Mouse (Mus musculus) embryonic facial prominence, embryonic 10.5 days (tissue): ENCODE results near the gene Dcbld2. TPM values are rescaled to one million over a fixed set of nuclear protein-coding genes. Genes with fewer than 3 reads are reported as not detected.
A peak's percentile ranks its signal among the peaks of the same experiment; 100 is the strongest.

Source experiments
- DNase-seq: peaks from one replicate; pipeline ENCODE4 v3.0.0-alpha.2; 2017; ENCODE audit warnings: low spot score
- H3K27ac ChIP-seq: fragments of 300-500 bp; sonication (generic); replicated peaks from 2 replicates; pipeline ENCODE4 v1.5.1; 2016; ENCODE audit warnings: mild to moderate bottlenecking
- H3K27me3 ChIP-seq: fragments of 300-500 bp; sonication (generic); replicated peaks from 2 replicates; pipeline ENCODE4 v1.6.1; 2016; ENCODE audit warnings: low read depth, mild to moderate bottlenecking; ENCODE audit not compliant: poor library complexity, severe bottlenecking
- H3K36me3 ChIP-seq: fragments of 300-500 bp; sonication (generic); replicated peaks from 2 replicates; pipeline ENCODE4 v1.6.1; 2016; ENCODE audit warnings: mild to moderate bottlenecking, moderate library complexity
- H3K4me1 ChIP-seq: fragments of 300-500 bp; sonication (generic); 2 replicates; pipeline ENCODE4 v1.6.1; 2016
- H3K4me3 ChIP-seq: fragments of 300-500 bp; sonication (generic); 2 replicates; pipeline ENCODE4 v1.5.1; 2016; ENCODE audit warnings: mild to moderate bottlenecking, moderate library complexity
- H3K9me3 ChIP-seq: fragments of 300-500 bp; sonication (generic); 2 replicates; pipeline ENCODE4 v1.6.1; 2016; ENCODE audit warnings: mild to moderate bottlenecking
- WGBS: fragments of 180-500 bp; shearing (Covaris S2); methylation state at CpG from one replicate; pipeline ENCODE4 v1.1.7; 2016; 5-methylcytosine and 5-hydroxymethylcytosine counted together
- polyA plus RNA-seq: library from polyadenylated mRNA; unstranded; fragments of >200 nt; fragmentation: Nextera tagmentation; extraction: Ambion mirVana; gene quantifications from 2 replicates; pipeline ENCODE4 v1.2.1, GENCODE M21; 2016

Gene Dcbld2
- polyA plus RNA-seq, 1 experiment from 2014 or later = 6.6 TPM

DNA sequence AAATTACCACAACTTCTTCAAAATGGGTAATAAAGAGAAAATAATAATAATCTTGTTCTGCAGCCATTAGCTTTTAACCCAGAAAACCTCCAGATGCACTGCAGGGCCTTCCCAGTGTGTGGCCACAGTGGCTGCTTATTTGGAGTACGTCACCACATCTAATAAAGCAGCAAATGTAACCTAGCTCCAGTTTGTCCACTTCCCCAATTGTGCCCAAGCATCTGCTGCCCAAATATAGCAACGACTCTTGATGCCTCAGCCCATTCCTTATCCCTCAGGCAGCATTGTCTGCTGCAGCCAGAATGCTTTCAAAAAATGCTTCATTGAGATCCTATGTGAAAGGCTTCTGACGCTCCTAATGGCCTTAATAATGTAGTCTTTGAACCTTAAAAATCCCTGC, 66.6 kb downstream of the Dcbld2 start:
- Histone ChIP-seq H3K36me3 (peaks cover 55% of the 10 kb centered on the region), H3K4me3 (no peak overlapping the region)

DNA sequence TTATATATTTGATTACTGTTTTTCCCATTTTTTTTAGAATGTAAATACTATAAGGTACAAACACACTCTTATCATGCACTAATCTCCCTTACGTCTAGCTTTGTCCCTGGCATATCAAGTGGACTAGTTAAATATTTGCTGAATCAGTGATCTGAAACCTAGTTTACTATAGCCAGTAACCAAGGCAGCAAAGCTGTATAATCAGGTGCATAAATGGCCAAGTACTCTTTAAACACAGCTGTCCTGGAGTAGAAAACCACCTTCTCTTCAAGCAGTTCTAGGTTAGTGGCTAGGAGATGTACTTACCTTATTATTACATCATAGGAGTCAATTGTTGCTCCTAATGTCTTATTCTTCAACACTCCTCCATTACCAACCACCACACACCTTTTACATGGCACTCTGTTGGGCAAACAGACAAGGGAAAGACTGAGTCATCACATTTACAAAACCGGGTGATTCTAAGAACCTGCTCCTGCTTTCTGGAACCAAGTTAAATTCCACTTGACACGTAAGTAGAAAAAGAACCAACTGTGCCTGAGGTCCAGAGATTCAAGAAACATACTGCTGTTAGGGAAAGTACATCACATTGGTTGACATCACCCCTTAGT, 67.4 kb downstream of the Dcbld2 start:
- Histone ChIP-seq H3K36me3 (peaks cover 53% of the 10 kb centered on the region), H3K4me1 (peaks cover 5% of the 10 kb centered on the region; the same call in 1 of the 2 replicates), H3K9me3 (peaks cover 5% of the 10 kb centered on the region; the same call in 1 of the 2 replicates), H3K27ac (no peak overlapping the region), H3K27me3 (no peaks in the 10 kb centered on the region), H3K4me3 (no peak overlapping the region)
- WGBS = 88% methylated on average over 3 of the region's 3 CpGs
- no peak for DNase-seq

More for the DNA sequence above, 66.6 kb downstream of the Dcbld2 start:
- Histone ChIP-seq H3K9me3 (peaks cover 5% of the 10 kb centered on the region; the same call in 1 of the 2 replicates), H3K27me3 (no peaks in the 10 kb centered on the region), H3K27ac (no peak overlapping the region), H3K4me1 (peaks cover 5% of the 10 kb centered on the region; the same call in 1 of the 2 replicates)
- whole genome bisulfite sequencing = 58% methylated on average over 3 of the region's 3 CpGs
- no peak for DNase-seq

DNA sequence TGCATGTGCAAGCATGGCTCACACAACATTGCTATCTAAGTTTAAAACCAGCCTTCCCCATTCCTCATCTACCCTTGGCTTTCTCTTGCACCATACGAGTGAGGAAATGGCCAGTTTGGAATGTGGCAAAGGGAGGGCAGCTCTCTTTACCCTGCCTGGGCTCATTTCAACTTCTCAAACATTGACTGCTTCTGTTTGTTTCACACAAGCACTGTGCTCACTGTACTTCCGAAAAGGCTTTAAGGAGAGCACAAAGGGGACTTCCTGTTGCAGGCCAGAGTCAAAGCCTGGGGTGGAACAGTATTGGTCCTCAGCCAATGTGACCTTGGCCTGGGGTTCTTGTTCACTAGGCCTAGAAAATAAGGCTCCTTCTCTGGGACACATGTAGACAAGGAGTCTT, 68.1 kb downstream of the Dcbld2 start:
- 64% methylated on average over 2 of the region's 2 CpGs for WGBS
- H3K9me3 ChIP-seq = peaks cover 5% of the 10 kb centered on the region; the same call in 1 of the 2 replicates
- DNase-seq = no peak
- H3K4me1 ChIP-seq = peaks cover 5% of the 10 kb centered on the region; the same call in 1 of the 2 replicates
- peaks cover 53% of the 10 kb centered on the region for H3K36me3 ChIP-seq
- H3K27me3 ChIP-seq = no peaks in the 10 kb centered on the region
- no peak overlapping the region for H3K4me3 ChIP-seq
- H3K27ac ChIP-seq = no peak overlapping the region

DNA sequence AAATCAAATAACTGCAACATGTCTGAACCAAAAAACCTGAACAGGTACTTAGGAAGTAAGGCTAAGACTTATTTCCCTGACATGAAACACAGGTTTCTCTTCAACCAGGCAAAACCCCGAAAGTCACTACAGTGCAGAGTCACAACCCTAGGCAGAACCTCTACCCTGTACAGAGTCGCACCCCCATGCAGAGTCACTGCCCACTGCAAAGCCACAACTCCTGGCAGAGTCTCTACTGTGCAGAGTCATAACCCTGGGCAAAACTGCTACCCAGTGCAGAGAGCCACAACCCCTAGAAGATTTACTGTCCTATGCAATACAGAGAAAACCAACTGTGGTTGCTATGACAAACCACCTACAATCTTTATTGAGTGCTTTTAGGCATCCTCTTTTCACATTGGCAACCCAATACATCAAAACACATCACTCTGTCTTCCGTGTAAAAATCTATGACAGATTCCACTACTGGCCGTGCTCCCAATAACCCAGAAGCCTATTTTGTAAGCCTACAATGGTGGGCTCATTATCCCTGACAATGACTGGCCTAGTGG, 71.7 kb downstream of the Dcbld2 start:
- H3K4me1 ChIP-seq = peaks cover 5% of the 10 kb centered on the region; the same call in 1 of the 2 replicates
- H3K27ac ChIP-seq = no peak overlapping the region
- no peaks in the 10 kb centered on the region for H3K27me3 ChIP-seq
- no peak overlapping the region for H3K4me3 ChIP-seq
- no peak for DNase-seq
- H3K9me3 ChIP-seq = peaks cover 5% of the 10 kb centered on the region; the same call in 1 of the 2 replicates
- peaks cover 31% of the 10 kb centered on the region for H3K36me3 ChIP-seq
- WGBS = 90% methylated on average over 4 of the region's 4 CpGs

DNA sequence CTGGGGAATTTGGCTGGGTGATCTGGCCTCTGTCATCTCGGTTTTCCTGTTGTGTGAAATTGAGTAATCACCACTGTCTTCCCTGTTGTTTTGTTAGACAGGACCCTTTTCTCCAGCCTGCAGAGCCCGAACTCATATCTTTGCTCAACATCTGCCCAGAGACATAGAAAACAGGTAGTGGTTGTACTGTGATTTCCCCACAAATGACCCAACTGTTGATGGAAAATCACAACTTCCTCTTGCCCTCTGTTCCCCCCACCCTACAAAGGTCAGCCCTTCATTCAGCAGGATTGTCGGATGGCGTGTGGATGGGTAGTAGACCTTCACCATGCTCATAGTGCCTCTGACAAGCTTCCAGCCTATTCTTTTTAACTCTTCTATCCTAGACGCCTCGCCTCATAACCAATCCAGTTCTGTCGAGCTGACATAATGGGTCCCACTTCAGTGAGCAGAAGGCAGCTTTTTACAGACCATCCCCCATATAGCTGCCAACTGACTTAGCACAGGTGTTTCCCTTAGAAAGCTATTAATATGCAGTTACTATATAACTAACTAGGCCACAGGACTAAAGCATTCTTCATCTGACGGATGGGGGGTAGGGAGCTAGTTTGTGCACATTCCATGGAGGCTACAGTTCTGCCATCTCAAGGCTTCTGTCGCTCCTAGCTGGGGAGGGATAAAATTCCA, 73.1 kb downstream of the Dcbld2 start:
- peaks cover 5% of the 10 kb centered on the region; the same call in 1 of the 2 replicates for H3K4me1 ChIP-seq
- no peaks in the 10 kb centered on the region for H3K27me3 ChIP-seq
- DNase-seq = no peak
- H3K9me3 ChIP-seq = peaks cover 5% of the 10 kb centered on the region; the same call in 1 of the 2 replicates
- peaks cover 31% of the 10 kb centered on the region for H3K36me3 ChIP-seq
- 81% methylated on average over 9 of the region's 9 CpGs for WGBS
- no peak overlapping the region for H3K4me3 ChIP-seq
- H3K27ac ChIP-seq = no peak overlapping the region

DNA sequence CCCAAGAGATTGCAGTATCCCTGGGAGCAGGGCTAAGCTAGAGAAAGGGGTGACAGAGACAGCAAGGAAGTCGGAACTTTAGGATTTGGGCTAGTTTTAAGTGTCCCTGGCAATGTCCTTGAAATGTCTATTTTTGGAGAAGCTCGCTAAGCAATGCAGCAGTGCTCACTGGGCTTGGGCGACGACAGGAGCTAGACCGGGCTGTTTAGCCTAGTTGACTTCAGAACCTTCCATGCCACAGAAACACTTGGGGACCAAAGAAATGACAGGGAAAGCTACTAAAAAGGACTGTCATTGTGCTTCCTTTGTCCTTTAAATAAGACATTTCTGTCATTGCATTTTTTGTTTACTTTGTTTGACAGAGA, 73.6 kb downstream of the Dcbld2 start:
- 88% methylated on average over 5 of the region's 5 CpGs for WGBS

DNA sequence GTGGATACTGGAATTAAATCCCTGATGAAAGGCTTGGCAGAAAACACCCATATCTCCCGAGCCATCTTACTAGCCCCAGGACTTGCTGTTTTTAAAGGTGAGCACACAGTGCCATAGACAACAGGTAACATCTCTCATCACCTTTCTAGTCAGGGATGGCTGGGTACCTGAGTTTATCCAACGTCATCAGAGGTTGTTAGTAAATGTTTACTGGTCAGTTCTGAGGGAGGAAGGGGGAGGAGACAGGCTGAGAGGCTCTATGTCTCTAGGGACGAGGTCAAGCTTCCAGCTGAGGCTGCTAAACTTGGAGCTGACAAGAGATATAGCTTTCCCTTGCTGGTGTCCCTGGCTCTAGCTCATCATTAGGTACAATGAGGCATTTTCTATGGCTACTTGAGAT, 74.1 kb downstream of the Dcbld2 start:
- DNase-seq = no peak
- Histone ChIP-seq H3K9me3 (peaks cover 5% of the 10 kb centered on the region; the same call in 1 of the 2 replicates), H3K36me3 (peaks cover 28% of the 10 kb centered on the region), H3K4me1 (peaks cover 5% of the 10 kb centered on the region; the same call in 1 of the 2 replicates), H3K4me3 (no peak overlapping the region), H3K27ac (no peak overlapping the region), H3K27me3 (no peaks in the 10 kb centered on the region)
- 59% methylated on average over 3 of the region's 3 CpGs for WGBS

More for the DNA sequence above, 73.6 kb downstream of the Dcbld2 start:
- Histone ChIP-seq H3K36me3 (peaks cover 31% of the 10 kb centered on the region), H3K4me3 (no peak overlapping the region), H3K27me3 (no peaks in the 10 kb centered on the region), H3K27ac (no peak overlapping the region), H3K4me1 (peaks cover 5% of the 10 kb centered on the region; the same call in 1 of the 2 replicates), H3K9me3 (peaks cover 5% of the 10 kb centered on the region; the same call in 1 of the 2 replicates)
- DNase-seq = no peak

DNA sequence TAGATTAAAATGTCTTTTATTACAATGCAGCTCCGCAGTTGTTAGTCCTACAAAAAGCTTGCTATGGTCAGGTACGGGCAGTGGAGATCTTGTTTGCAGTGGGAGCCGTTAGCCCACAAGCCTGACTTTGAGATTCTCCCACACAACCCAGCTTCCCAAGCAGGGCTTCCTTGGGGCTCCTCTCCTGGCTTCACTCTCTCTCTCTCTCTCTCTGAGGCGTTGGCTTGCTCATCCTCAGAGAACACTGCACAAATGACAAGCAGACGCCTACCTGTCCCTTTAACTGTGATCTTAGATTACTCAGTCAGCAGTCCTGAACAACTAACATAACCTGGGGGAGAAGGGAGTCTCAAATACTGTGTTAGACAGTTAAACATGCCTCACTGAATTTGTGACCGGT, 79.6 kb downstream of the Dcbld2 start:
- Histone ChIP-seq H3K36me3 (0 out of 2 replicates have a peak, but pooled peaks cover 5% of the 10 kb centered on the region), H3K4me1 (no peaks in the 10 kb centered on the region), H3K4me3 (no peak overlapping the region), H3K27ac (no peak overlapping the region), H3K27me3 (no peaks in the 10 kb centered on the region), H3K9me3 (no peaks in the 10 kb centered on the region)
- no peak for DNase-seq
- 91% methylated on average over 6 of the region's 6 CpGs for WGBS

DNA sequence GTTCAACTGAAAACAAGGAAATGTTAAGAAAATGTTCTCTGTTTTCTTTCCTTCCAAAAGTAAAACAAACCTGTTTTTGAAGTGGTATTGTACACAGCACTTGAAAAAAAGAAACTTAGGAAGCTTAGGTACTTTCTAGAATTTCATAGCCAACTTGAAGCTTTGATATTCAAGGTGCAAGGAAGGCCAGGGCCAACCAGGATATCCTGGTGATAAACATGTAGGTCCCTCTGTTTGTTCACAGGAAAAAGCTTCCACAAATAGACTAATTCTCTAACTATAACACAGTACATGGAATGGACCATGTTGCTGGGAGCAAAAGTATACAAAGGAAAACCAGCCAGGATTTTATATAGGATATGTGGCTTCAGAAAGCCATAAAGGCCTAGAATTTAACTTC, 88.5 kb downstream of the Dcbld2 start:
- peaks cover 6% of the 10 kb centered on the region for H3K4me1 ChIP-seq
- H3K4me3 ChIP-seq = no peak overlapping the region
- no peak overlapping the region for H3K27ac ChIP-seq
- no peaks in the 10 kb centered on the region for H3K9me3 ChIP-seq
- no peak for DNase-seq
- H3K36me3 ChIP-seq = no peaks in the 10 kb centered on the region
- H3K27me3 ChIP-seq = no peaks in the 10 kb centered on the region

DNA sequence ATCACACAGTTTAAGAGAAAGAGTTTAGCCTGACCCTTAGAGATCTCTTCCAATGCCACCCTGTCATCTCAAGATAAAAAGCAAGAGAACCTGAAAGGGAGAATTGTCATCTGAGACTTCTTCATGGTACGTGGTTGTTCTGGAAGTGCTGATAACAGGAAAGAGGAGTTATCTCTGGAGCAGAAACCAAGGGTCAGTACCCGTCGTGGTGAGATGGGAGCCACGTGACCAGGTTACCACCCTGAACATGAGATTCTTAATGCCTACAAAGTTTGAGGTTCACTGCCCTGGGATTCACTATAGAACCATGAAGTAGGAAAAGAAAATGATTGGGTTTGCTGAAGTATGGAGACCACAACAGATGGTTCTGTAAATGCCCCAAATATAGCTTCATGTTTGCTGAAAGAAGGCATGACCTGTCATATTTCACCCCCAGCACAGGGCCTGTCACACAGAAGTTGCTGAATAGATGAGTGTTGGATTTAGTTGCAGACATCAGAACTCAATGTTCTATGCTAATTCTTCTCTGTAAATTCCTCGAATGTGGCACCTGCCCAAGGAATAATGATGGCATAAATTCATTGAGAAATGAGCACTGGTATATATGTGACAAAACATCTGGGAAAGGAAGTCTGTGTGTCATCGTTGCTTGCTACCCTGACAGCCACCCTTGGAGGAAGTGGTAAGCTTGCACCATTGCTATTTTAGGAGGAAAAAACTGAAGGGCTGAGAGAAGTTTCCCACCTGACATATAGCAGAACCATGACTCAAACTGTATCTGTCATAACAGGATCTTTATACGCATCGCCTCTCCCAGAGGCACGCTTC, 89.9 kb downstream of the Dcbld2 start:
- Histone ChIP-seq H3K9me3 (no peaks in the 10 kb centered on the region), H3K36me3 (no peaks in the 10 kb centered on the region), H3K27ac (no peak overlapping the region), H3K4me3 (no peak overlapping the region), H3K4me1 (peaks cover 13% of the 10 kb centered on the region), H3K27me3 (no peaks in the 10 kb centered on the region)
- WGBS = 87% methylated on average over 9 of the region's 9 CpGs
- DNase-seq = no peak

DNA sequence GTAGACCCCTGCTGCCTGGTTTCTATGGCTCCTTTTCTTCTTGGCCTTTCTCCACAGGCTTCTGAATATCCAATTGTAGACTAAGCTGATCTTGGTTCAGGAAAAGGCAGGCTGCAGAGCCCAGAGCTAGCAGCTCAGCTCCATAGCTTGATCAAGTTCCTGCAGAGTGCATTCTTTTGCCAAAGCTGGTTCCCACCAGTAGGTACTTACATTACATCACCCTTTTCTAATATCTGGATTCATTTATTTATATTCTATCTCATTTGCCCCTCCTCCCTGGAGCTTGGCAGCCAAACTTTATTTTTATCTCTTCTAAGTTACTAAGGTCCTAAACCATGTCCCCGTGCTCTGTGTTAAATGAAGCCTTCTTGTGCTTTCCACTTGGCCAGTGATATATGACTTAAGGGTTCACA, 90.9 kb downstream of the Dcbld2 start:
- Histone ChIP-seq H3K36me3 (no peaks in the 10 kb centered on the region), H3K4me1 (peaks cover 13% of the 10 kb centered on the region), H3K27me3 (no peaks in the 10 kb centered on the region), H3K4me3 (no peak overlapping the region), H3K27ac (0 out of 2 replicates have a peak overlapping the region, but pooled peaks have one; percentile 40), H3K9me3 (no peaks in the 10 kb centered on the region)
- DNase-seq = no peak
- 75% methylated on average over 1 of the region's 1 CpGs for WGBS

DNA sequence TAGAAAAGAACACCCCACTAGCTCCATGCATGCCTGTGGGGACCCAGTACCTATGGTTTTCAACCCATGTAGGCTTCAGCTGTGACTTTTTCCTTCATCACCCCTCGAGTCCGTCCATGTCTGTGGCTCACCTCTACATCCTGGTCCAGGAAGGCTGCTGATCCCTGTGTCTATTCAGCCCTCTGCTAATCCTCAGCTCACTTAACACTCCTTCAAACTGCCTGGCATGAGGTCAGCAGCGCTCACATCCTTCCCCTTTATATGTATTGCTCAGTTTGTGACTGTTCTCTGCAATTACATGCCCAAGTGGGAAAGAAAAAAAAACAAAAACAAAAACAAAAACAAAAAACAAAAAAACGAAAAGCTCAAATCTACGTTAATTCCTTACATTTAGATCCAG, 91.4 kb downstream of the Dcbld2 start:
- peaks cover 13% of the 10 kb centered on the region for H3K4me1 ChIP-seq
- DNase-seq = no peak
- no peaks in the 10 kb centered on the region for H3K36me3 ChIP-seq
- no peak overlapping the region for H3K4me3 ChIP-seq
- 77% methylated on average over 5 of the region's 5 CpGs for WGBS
- H3K27me3 ChIP-seq = no peaks in the 10 kb centered on the region
- no peaks in the 10 kb centered on the region for H3K9me3 ChIP-seq
- no peak overlapping the region for H3K27ac ChIP-seq
